ENCODE assay signal across 19 mouse cellular contexts in the genomic region with DNA sequence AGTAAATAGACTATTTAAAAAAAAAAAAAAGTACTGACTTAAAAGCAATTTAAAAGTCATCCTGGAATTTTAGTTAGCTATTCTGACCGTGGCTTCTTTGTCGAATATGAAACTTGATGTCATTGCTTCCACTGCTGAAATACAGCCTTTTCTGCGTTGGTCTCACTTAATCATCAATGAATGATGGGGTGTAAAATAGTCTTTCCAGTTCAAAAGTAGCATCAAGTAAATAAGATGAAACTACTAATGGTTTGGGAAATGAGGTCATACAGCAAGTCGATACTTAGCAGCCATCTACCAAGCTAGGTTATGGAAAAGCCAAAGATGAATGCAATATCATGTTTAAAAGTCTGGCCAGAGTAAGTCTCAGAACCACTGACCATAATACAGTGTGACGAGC.
"Had no signal": no experiment of that assay in that cellular context is flagged by ENCODE, and none has a peak within 500 bp of the region (broad histone marks: within the 10 kb centered on the region; RNA-seq: fewer than 3 reads in every experiment).

No protein-coding gene starts in this region.

- DNase-seq: kidney, adult 18-20 months; kidney, adult 9 months; kidney, postnatal 36 days; left cerebral cortex, postnatal 4 days; liver, postnatal 0 days; right cerebral cortex, postnatal 25 days; spleen, adult 18-20 months; thymus, postnatal 25 days had no signal

- H3K9me3 ChIP-seq: limb, embryonic 12.5 days; limb, embryonic 15.5 days; neural tube, embryonic 13.5 days; stomach, embryonic 15.5 days had no signal

- H3K4me2 ChIP-seq: limb, embryonic 12.5 days; limb, embryonic 15.5 days; liver, embryonic 11.5 days; midbrain, embryonic 12.5 days; neural tube, embryonic 13.5 days; stomach, embryonic 15.5 days had no signal

- H3K4me3 ChIP-seq: limb, embryonic 12.5 days; limb, embryonic 15.5 days; midbrain, embryonic 12.5 days; myocyte; neural tube, embryonic 13.5 days; stomach, embryonic 15.5 days had no signal

- H3K36me3 ChIP-seq: limb, embryonic 12.5 days; limb, embryonic 15.5 days; midbrain, embryonic 12.5 days; neural tube, embryonic 13.5 days; stomach, embryonic 15.5 days had no signal

- H3K27ac ChIP-seq: limb, embryonic 15.5 days; liver, embryonic 14.5 days; midbrain, embryonic 12.5 days; neural tube, embryonic 13.5 days had no signal

- ATAC-seq: inflammation-experienced regulatory T-cells, adult 6 months; intestine, embryonic 16.5 days; liver, postnatal 0 days; midbrain, embryonic 16.5 days had no signal

- H3K4me1 ChIP-seq: midbrain, embryonic 12.5 days; neural tube, embryonic 13.5 days; stomach, embryonic 15.5 days had no signal

- H3K9ac ChIP-seq: limb, embryonic 12.5 days; limb, embryonic 15.5 days; liver, embryonic 14.5 days; liver, postnatal 0 days; midbrain, embryonic 12.5 days; neural tube, embryonic 13.5 days; stomach, embryonic 15.5 days had no signal

- H3K27me3 ChIP-seq: limb, embryonic 12.5 days; limb, embryonic 15.5 days; midbrain, embryonic 12.5 days; neural tube, embryonic 13.5 days; stomach, embryonic 15.5 days had no signal
